Mouse (Mus musculus) small intestine, adult 10 weeks (tissue): ENCODE measurements around the gene Gm21969. TPM values are rescaled to one million over a fixed set of nuclear protein-coding genes. Genes with fewer than 3 reads are reported as not detected.

ENCODE experiments used
- polyA plus RNA-seq: library from polyadenylated mRNA; stranded (reverse); fragments of 350-450 nt; fragmentation: Illumina TruSeq; extraction: RNeasy Lipid Tissue Mini Kit (QIAGEN cat#74804); gene quantifications from one replicate; pipeline ENCODE4 v1.2.3, GENCODE M21; 2014; ENCODE audit warnings: low replicate concordance

Gene Gm21969
- not detected for polyA plus RNA-seq

DNA sequence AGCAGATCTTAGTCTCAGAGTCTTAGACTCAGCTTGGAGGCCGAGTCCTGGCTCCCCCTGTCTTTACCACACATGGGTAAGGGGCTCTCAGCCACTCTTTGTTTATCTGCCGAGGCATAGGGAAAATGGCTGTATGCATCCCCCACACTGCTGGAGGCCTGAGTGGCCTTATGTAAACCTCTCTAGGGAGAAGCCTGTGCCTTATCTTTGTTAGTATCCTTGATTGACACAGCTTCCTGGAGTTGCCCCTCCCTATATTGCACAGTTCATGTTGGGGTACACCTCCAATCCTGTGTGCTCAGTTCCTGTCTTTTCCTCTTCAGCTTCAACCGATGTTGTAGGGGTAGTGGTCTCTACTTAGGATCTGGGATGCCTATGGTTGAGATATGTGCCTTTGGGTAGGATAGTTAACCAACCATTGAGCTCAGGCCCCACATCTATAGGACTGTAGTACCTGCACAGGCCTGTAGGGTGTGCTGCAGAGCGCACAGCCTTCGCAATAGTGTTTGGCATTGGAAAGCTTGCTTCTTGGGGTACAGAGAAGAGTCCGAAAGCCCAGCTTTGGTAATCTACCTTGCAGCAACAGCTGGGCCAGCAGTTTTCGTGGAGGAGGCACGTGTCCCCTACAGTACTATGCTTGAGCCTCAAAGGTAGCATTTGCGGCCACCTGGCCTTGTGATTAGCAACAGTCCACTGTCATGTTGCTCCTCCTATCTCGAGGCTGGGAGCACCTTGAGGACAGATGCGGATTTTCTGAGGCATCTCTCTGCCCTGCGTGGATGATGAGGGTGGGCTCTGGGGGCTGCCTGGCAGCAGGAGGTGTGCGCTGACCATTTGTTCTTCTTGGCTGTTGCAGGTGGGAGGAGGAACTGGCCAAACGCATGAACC is at the start of gene Gm21969:
Gene Gm21969, plus strand, starts transcription at position 830 of the 888 bp plus-strand sequence.

DNA sequence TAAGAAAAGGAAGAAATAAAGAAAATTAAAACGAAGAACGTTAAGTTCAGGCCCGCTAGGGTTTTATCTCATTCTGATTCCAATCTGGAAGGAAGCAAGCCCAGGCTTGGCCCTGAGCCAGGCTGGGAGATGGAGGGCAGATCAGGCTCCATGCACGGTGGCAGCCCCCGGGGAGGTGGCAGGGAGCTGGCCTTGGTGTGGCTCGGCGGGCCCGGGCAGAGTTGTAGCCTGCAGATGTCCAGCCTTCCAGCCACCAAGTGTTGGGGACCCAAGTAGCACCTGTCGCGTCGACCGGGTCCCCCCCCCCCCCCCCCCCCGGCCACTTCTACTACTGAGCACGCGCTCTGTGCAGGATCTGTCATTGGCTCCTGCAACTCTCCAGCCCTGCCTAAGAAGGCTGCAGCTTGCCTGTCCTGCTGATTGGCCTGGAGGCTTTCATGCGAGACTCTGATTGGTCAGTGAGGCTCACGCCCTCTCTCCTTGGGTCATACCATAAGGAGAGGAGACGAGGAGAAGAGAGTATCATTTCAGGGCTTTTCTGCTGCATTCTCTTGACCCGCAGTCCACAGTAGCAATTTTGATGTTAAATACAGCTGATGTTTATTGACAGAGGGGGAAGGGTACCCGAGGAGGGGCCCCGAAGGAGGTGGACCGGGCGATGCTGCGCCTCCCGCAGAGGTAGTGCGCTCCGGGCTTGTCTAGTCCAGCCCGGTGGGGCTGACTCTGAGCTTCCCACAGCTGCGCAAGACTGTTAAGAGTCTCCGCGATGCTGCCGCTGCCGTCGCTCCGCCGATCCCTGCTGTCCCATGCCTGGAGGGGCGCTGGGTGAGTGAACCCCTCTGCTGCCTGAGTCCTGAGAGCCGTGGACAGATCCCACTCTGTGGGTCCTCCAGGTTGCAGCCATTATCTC is 19.6 kb downstream of the Gm21969 start, which contains the start of gene Aldh4a1:
Gene Aldh4a1, plus strand, starts transcription at position 494 of the 910 bp plus-strand sequence.

DNA sequence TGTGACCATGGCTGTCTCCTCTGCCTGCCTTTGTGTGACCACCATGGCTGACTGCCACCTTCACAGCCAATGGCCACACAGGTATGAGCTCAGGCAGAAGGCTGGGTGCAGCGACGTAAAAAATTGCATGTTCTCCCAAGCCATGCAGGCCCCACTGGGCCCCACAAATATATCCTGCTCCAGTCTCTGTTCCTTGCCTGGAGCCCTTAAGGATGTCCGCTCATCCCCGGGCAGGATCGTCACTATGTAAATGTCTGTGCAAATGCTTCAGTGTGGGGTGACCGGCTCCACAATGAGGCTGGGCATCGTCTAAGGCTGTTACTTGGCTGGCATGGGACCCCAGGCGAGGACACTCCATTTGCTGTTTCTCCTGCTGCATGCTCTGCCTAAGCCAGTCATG is 50.3 kb downstream of the Gm21969 start, which contains the start of gene Tas1r2:
Gene Tas1r2, plus strand, starts transcription at position 301 of the 400 bp plus-strand sequence.

Other genes with a start within 250 kb of the Gm21969 start
- gene Iffo2, start 72.6 kb upstream of the Gm21969 start, polyA plus RNA-seq: 1.0 TPM
- 6.0 TPM for gene Aldh4a1, start 19.7 kb downstream of the Gm21969 start, polyA plus RNA-seq
- not detected for gene Tas1r2, start 50.4 kb downstream of the Gm21969 start, polyA plus RNA-seq
- gene Pax7, start 230.3 kb downstream of the Gm21969 start, polyA plus RNA-seq: not detected